Comparison of ENCODE assay signal across 15 mouse cellular contexts in genomic region chr11:49536631-49537030, GRCm38 (mm10). TPM values are rescaled to one million over a fixed set of nuclear protein-coding genes. Genes with fewer than 3 reads are reported as not detected.
A peak's percentile ranks its signal among the peaks of the same experiment; 100 is the strongest.
DNase-seq lines count a peak whose midpoint lies in the region; ATAC-seq and TF ChIP-seq lines count a peak whose summit lies in the region.
"Not testable (repeated sequence)": the region's sequence is repeated elsewhere in the genome, so short reads cannot be mapped to it uniquely, and the experiment has no call there.
"Had no signal": no experiment of that assay in that cellular context is flagged by ENCODE, and none has a peak within 500 bp of the region (broad histone marks: within the 10 kb centered on the region; RNA-seq: fewer than 3 reads in every experiment).

No protein-coding gene starts in this region.

- not testable (repeated sequence) for TF ChIP-seq EP300 in liver, postnatal 0 days (IDR thresholded peaks at IDR 0.05; ENCODE audit: low read depth)

- ATAC-seq in hindbrain, postnatal 0 days: peak; percentile 82
- ATAC-seq in liver, postnatal 0 days: not testable (repeated sequence)

- 92% methylated on average over 2 of the region's 2 CpGs for whole genome bisulfite sequencing in hindbrain, postnatal 0 days
- WGBS in liver, postnatal 0 days (ENCODE audit: insufficient replicate concordance): 73% methylated on average over 2 of the region's 2 CpGs

- TF ChIP-seq POLR2A in cortical plate, adult 2 months (IDR thresholded peaks at IDR 0.05; ENCODE audit: extremely low read depth, insufficient read depth, low read length): not testable (repeated sequence)

- not testable (repeated sequence) for H3K4me1 ChIP-seq in cortical plate, adult 2 months (ENCODE audit: control insufficient read depth, insufficient read depth, low read length); hindbrain, postnatal 0 days (ENCODE audit: insufficient read depth, low read length); liver, postnatal 0 days (ENCODE audit: insufficient read depth)

- DNase-seq in NIH3T3 (ENCODE audit: low read depth): peak; percentile 24
- peak; percentile 21 to 68 for DNase-seq in frontal cortex, postnatal 36 days (ENCODE audit: low spot score in 2 of 2)
- peak; percentile 75 for DNase-seq in hindbrain, postnatal 0 days (ENCODE audit: low spot score)
- peak; percentile 3 for DNase-seq in layer of hippocampus, adult 9-11 months
- DNase-seq in liver, postnatal 0 days: not testable (repeated sequence)
- peak; percentile 15 for DNase-seq in retina, postnatal 1 day

- H3K9ac ChIP-seq in hindbrain, postnatal 0 days (replicated peaks; ENCODE audit: low read length); liver, postnatal 0 days (replicated peaks): not testable (repeated sequence)

- not testable (repeated sequence) for H3K4me2 ChIP-seq in hindbrain, postnatal 0 days (ENCODE audit: low read depth, low read length); liver, postnatal 0 days (ENCODE audit: low read depth, low read length)

- peak; percentile 79 for TF ChIP-seq CTCF in cortical plate, adult 2 months (IDR thresholded peaks at IDR 0.05; ENCODE audit: extremely low read depth, insufficient read depth, low read length)
- TF ChIP-seq CTCF in hindbrain, postnatal 0 days (IDR thresholded peaks at IDR 0.05; ENCODE audit: low read depth): peak; percentile 72
- TF ChIP-seq CTCF in liver, postnatal 0 days (IDR thresholded peaks at IDR 0.05; ENCODE audit: low read depth): 0 out of 2 replicates have a peak, but pooled peaks have one; percentile 18

- not testable (repeated sequence) for H3K4me3 ChIP-seq in cortical plate, adult 2 months (ENCODE audit: insufficient read depth, low read length); hindbrain, postnatal 0 days (ENCODE audit: low read length); liver, postnatal 0 days (ENCODE audit: low read depth, low read length)

- H3K27ac ChIP-seq in cortical plate, adult 2 months (ENCODE audit: insufficient read depth, low read length); hindbrain, postnatal 0 days; liver, postnatal 0 days (ENCODE audit: low read depth): not testable (repeated sequence)

- not testable (repeated sequence) for H3K36me3 ChIP-seq in hindbrain, postnatal 0 days (ENCODE audit: insufficient read depth, low read length); liver, postnatal 0 days (replicated peaks; ENCODE audit: insufficient read depth, low read length)

- not testable (repeated sequence) for H3K27me3 ChIP-seq in hindbrain, postnatal 0 days (ENCODE audit: insufficient read depth, low read length); liver, postnatal 0 days (ENCODE audit: insufficient read depth, low read length)

- not testable (repeated sequence) for H3K9me3 ChIP-seq in hindbrain, postnatal 0 days (ENCODE audit: low read length); liver, postnatal 0 days (ENCODE audit: low read length)

RNA-seq across cellular contexts. Expression of gene Olfr1381, which starts 6.6 kb away (rescaled TPM):
- polyA plus RNA-seq in cortical plate, adult 2 months (2012; rRNA removed): not detected in 2 replicates
- total RNA-seq in hindbrain, postnatal 0 days (2014; rRNA removed): not detected in 2 replicates
- not detected in 2 replicates for polyA plus RNA-seq in hindbrain, postnatal 0 days (2015; fragmentation: Nextera tagmentation; extraction: Ambion mirVana)
- not detected in 2 replicates for polyA plus RNA-seq in liver, postnatal 0 days (2015; fragmentation: Nextera tagmentation; extraction: Ambion mirVana)
- total RNA-seq: gastrocnemius, postnatal 4 days; megakaryocyte, adult 5-6 weeks had no signal
- polyA plus RNA-seq: forebrain, embryonic 16.5 days; G1E; heart, embryonic 16.5 days; intestine, embryonic 14.5 days; limb, embryonic 14.5 days; lung, adult 2 months had no signal

RNA-seq across cellular contexts. Expression of gene Olfr1382, which starts 8.6 kb away (rescaled TPM):
- not detected in 2 replicates for polyA plus RNA-seq in cortical plate, adult 2 months (2012; rRNA removed)
- total RNA-seq in hindbrain, postnatal 0 days (2014; rRNA removed): not detected in 2 replicates
- not detected in 2 replicates for polyA plus RNA-seq in hindbrain, postnatal 0 days (2015; fragmentation: Nextera tagmentation; extraction: Ambion mirVana)
- not detected in 2 replicates for polyA plus RNA-seq in liver, postnatal 0 days (2015; fragmentation: Nextera tagmentation; extraction: Ambion mirVana)
- total RNA-seq: gastrocnemius, postnatal 4 days; megakaryocyte, adult 5-6 weeks had no signal
- polyA plus RNA-seq: forebrain, embryonic 16.5 days; G1E; heart, embryonic 16.5 days; intestine, embryonic 14.5 days; limb, embryonic 14.5 days; lung, adult 2 months had no signal

RNA-seq across cellular contexts. Expression of gene Olfr1383, which starts 17.2 kb away (rescaled TPM):
- polyA plus RNA-seq in cortical plate, adult 2 months (2012; rRNA removed): not detected in 2 replicates
- total RNA-seq in hindbrain, postnatal 0 days (2014; rRNA removed): not detected in 2 replicates
- not detected in 2 replicates for polyA plus RNA-seq in hindbrain, postnatal 0 days (2015; fragmentation: Nextera tagmentation; extraction: Ambion mirVana)
- not detected in 2 replicates for polyA plus RNA-seq in liver, postnatal 0 days (2015; fragmentation: Nextera tagmentation; extraction: Ambion mirVana)
- total RNA-seq: gastrocnemius, postnatal 4 days; megakaryocyte, adult 5-6 weeks had no signal
- polyA plus RNA-seq: forebrain, embryonic 16.5 days; G1E; heart, embryonic 16.5 days; intestine, embryonic 14.5 days; limb, embryonic 14.5 days; lung, adult 2 months had no signal

RNA-seq across cellular contexts. Expression of gene Olfr1380, which starts 20.0 kb away (rescaled TPM):
- not detected in 2 replicates for polyA plus RNA-seq in cortical plate, adult 2 months (2012; rRNA removed)
- total RNA-seq in hindbrain, postnatal 0 days (2014; rRNA removed): not detected in 2 replicates
- not detected in 2 replicates for polyA plus RNA-seq in hindbrain, postnatal 0 days (2015; fragmentation: Nextera tagmentation; extraction: Ambion mirVana)
- polyA plus RNA-seq in liver, postnatal 0 days (2015; fragmentation: Nextera tagmentation; extraction: Ambion mirVana): not detected in 2 replicates
- total RNA-seq: gastrocnemius, postnatal 4 days; megakaryocyte, adult 5-6 weeks had no signal
- polyA plus RNA-seq: forebrain, embryonic 16.5 days; G1E; heart, embryonic 16.5 days; intestine, embryonic 14.5 days; limb, embryonic 14.5 days; lung, adult 2 months had no signal

RNA-seq across cellular contexts. Expression of gene Olfr1384, which starts 30.1 kb away (rescaled TPM):
- not detected in 2 replicates for polyA plus RNA-seq in cortical plate, adult 2 months (2012; rRNA removed)
- total RNA-seq in hindbrain, postnatal 0 days (2014; rRNA removed): not detected in 2 replicates
- polyA plus RNA-seq in hindbrain, postnatal 0 days (2015; fragmentation: Nextera tagmentation; extraction: Ambion mirVana): not detected in 2 replicates
- not detected in 2 replicates for polyA plus RNA-seq in liver, postnatal 0 days (2015; fragmentation: Nextera tagmentation; extraction: Ambion mirVana)
- total RNA-seq: gastrocnemius, postnatal 4 days; megakaryocyte, adult 5-6 weeks had no signal
- polyA plus RNA-seq: forebrain, embryonic 16.5 days; G1E; heart, embryonic 16.5 days; intestine, embryonic 14.5 days; limb, embryonic 14.5 days; lung, adult 2 months had no signal

Comparison
In these comparisons a context has a peak if more than half of its experiments do, and no peak if none do; other contexts are left out.
1. CTCF ChIP-seq: peak in every context shown above with its lines; median percentile 79 in cortical plate, adult 2 months; 72 in hindbrain, postnatal 0 days; 18 in liver, postnatal 0 days.